Mouse (Mus musculus) limb, embryonic 13.5 days (tissue): Measurements from ENCODE around the gene Hist1h2bq. TPM values are rescaled to one million over a fixed set of nuclear protein-coding genes. Genes with fewer than 3 reads are reported as not detected.

ENCODE experiments used
- microRNA-seq: library from miRNA; unstranded; fragments of <30 nt; microRNA quantifications from one replicate; pipeline ENCODE4, GENCODE M21; 2016
- polyA plus RNA-seq: library from polyadenylated mRNA; unstranded; fragments of >200 nt; fragmentation: Nextera tagmentation; extraction: Ambion mirVana; gene quantifications from 2 replicates; pipeline ENCODE4 v1.2.1, GENCODE M21; 2015

Hist1h2bq gene
- polyA plus RNA-seq, 1 experiment from 2014 or later = 33.2 TPM

Small RNA genes within 50 kb of the gene (microRNA-seq; reads per million reads assigned to microRNA genes)
- gene Gm19658 = not detected
- gene Gm44346 = not detected
- gene Gm44466 = not detected

Other genes starting within 250 kb of the Hist1h2bq start
- not detected in 2 replicates for gene Olfr1364, start 228.4 kb downstream of the Hist1h2bq start, polyA plus RNA-seq
- not detected in 2 replicates for gene Olfr1362, start 196.2 kb downstream of the Hist1h2bq start, polyA plus RNA-seq
- gene Olfr11, start 167.7 kb downstream of the Hist1h2bq start, polyA plus RNA-seq = not detected in 2 replicates
- gene Olfr1361, start 146.8 kb downstream of the Hist1h2bq start, polyA plus RNA-seq = not detected in 2 replicates
- gene Olfr1360, start 132.8 kb downstream of the Hist1h2bq start, polyA plus RNA-seq = not detected in 2 replicates
- gene Olfr1359, start 112.1 kb downstream of the Hist1h2bq start, polyA plus RNA-seq = not detected in 2 replicates
- 3.3 and 3.4 TPM in 2 replicates for gene Hist1h2bl, start 94.1 kb downstream of the Hist1h2bq start, polyA plus RNA-seq
- gene Hist1h2ai, start 93.8 kb downstream of the Hist1h2bq start, polyA plus RNA-seq = 34.6 and 46.9 TPM in 2 replicates
- 22.6 and 23.4 TPM in 2 replicates for gene Hist1h3h, start 92.5 kb downstream of the Hist1h2bq start, polyA plus RNA-seq
- gene Hist1h2bm, start 88.2 kb downstream of the Hist1h2bq start, polyA plus RNA-seq = 6.1 and 7.8 TPM in 2 replicates
- 1.2 and 1.3 TPM in 2 replicates for gene Hist1h4j, start 75.1 kb downstream of the Hist1h2bq start, polyA plus RNA-seq
- gene Hist1h4k, start 59.7 kb downstream of the Hist1h2bq start, polyA plus RNA-seq = 4.0 and 8.4 TPM in 2 replicates
- 39.8 and 57.2 TPM in 2 replicates for gene Hist1h2ak, start 56.4 kb downstream of the Hist1h2bq start, polyA plus RNA-seq
- 4.4 and 5.9 TPM in 2 replicates for gene Hist1h2bn, start 56.1 kb downstream of the Hist1h2bq start, polyA plus RNA-seq
- gene Hist1h1b, start 29.6 kb downstream of the Hist1h2bq start, polyA plus RNA-seq = 25.1 TPM in 2 replicates
- 133 and 146 TPM in 2 replicates for gene Hist1h3i, start 26.8 kb downstream of the Hist1h2bq start, polyA plus RNA-seq
- gene Hist1h2an, start 23.0 kb downstream of the Hist1h2bq start, polyA plus RNA-seq = 6.8 and 17.0 TPM in 2 replicates
- 3.3 TPM in 2 replicates for gene Hist1h2bp, start 22.7 kb downstream of the Hist1h2bq start, polyA plus RNA-seq
- not detected in 2 replicates for gene Hist1h2ao, start 268 bp upstream of the Hist1h2bq start, polyA plus RNA-seq
- gene Hist1h4m, start 1.5 kb upstream of the Hist1h2bq start, polyA plus RNA-seq = not detected in 2 replicates
- 20.5 and 21.8 TPM in 2 replicates for gene Hist1h4n, start 22.0 kb upstream of the Hist1h2bq start, polyA plus RNA-seq
- gene Hist1h2ap, start 23.3 kb upstream of the Hist1h2bq start, polyA plus RNA-seq = 3,649 and 3,737 TPM in 2 replicates
- 34.8 and 36.3 TPM in 2 replicates for gene Hist1h2br, start 23.5 kb upstream of the Hist1h2bq start, polyA plus RNA-seq
- gene Zfp184, start 134.9 kb upstream of the Hist1h2bq start, polyA plus RNA-seq = 18.3 and 20.2 TPM in 2 replicates
- gene Pom121l2, start 171.0 kb upstream of the Hist1h2bq start, polyA plus RNA-seq = 0.37 and 0.38 TPM in 2 replicates
- 0.98 and 1.1 TPM in 2 replicates for gene Prss16, start 199.5 kb upstream of the Hist1h2bq start, polyA plus RNA-seq
- gene Hist1h2ah, start 225.4 kb upstream of the Hist1h2bq start, polyA plus RNA-seq = 8.8 and 11.8 TPM in 2 replicates
- 14.4 and 16.2 TPM in 2 replicates for gene Hist1h2bk, start 225.7 kb upstream of the Hist1h2bq start, polyA plus RNA-seq
- 25.3 and 27.8 TPM in 2 replicates for gene Hist1h4i, start 231.2 kb upstream of the Hist1h2bq start, polyA plus RNA-seq
- 75.9 and 76.5 TPM in 2 replicates for gene Hist1h2ag, start 232.7 kb upstream of the Hist1h2bq start, polyA plus RNA-seq
- gene Hist1h2bj, start 233.0 kb upstream of the Hist1h2bq start, polyA plus RNA-seq = 17.9 TPM in 2 replicates